Mouse (Mus musculus) myocyte (in vitro differentiated cells): ENCODE results near the gene Sfi1.
"Not testable (repeated sequence)": the region's sequence is repeated elsewhere in the genome, so short reads cannot be mapped to it uniquely, and the experiment has no call there.

Source experiments
- CEBPB ChIP-seq: IDR thresholded peaks from 2 replicates; pipeline ENCODE4 v1.6.1; 2011; ENCODE audit warnings: mild to moderate bottlenecking, moderate library complexity; ENCODE audit not compliant: poor library complexity, insufficient read depth, severe bottlenecking
- E2F4 ChIP-seq: IDR thresholded peaks from one replicate; pipeline ENCODE4 v1.6.1; 2011; ENCODE audit warnings: mild to moderate bottlenecking, control low read depth, moderate library complexity; ENCODE audit not compliant: insufficient read depth
- MAX ChIP-seq: IDR thresholded peaks from one replicate; pipeline ENCODE4 v1.6.1; 2011; ENCODE audit warnings: low read depth, mild to moderate bottlenecking, control low read depth
- MYOD1 ChIP-seq, 3 experiments: IDR thresholded peaks; one replicate each; pipeline ENCODE4 v1.6.1; 2011; ENCODE audit warnings: control low read depth in 2 of 3, low read depth in 2 of 3, mild to moderate bottlenecking in 2 of 3, moderate library complexity in 1 of 3; ENCODE audit not compliant: insufficient read length in 2 of 3, control insufficient read depth in 1 of 3
- MYOG ChIP-seq, 3 experiments: IDR thresholded peaks; one replicate each; pipeline ENCODE4 v1.6.1; 2011; ENCODE audit warnings: control low read depth in 2 of 3, low read depth in 2 of 3, mild to moderate bottlenecking in 2 of 3; ENCODE audit not compliant: insufficient read length in 2 of 3, control insufficient read depth in 1 of 3, insufficient read depth in 1 of 3
- POLR2A ChIP-seq: IDR thresholded peaks from one replicate; pipeline ENCODE4 v1.6.1; 2011; ENCODE audit warnings: low read depth, mild to moderate bottlenecking, control low read depth, moderate library complexity; ENCODE audit not compliant: insufficient read length
- POLR2AphosphoS2 ChIP-seq: IDR thresholded peaks from one replicate; pipeline ENCODE4 v1.6.1; 2011; ENCODE audit warnings: low read depth, control low read depth; ENCODE audit not compliant: insufficient read length
- REST ChIP-seq: IDR thresholded peaks from one replicate; pipeline ENCODE4 v1.6.1; 2011; ENCODE audit warnings: mild to moderate bottlenecking, control low read depth, moderate library complexity; ENCODE audit not compliant: insufficient read depth, insufficient read length
- SRF ChIP-seq: IDR thresholded peaks from one replicate; pipeline ENCODE4 v1.6.1; 2011; ENCODE audit warnings: low read depth; ENCODE audit not compliant: control insufficient read depth, insufficient read length
- TCF12 ChIP-seq: IDR thresholded peaks from one replicate; pipeline ENCODE4 v1.6.1; 2011; ENCODE audit warnings: mild to moderate bottlenecking, control low read depth; ENCODE audit not compliant: poor library complexity, insufficient read depth, severe bottlenecking
- TCF3 ChIP-seq: IDR thresholded peaks from one replicate; pipeline ENCODE4 v1.6.1; 2011; ENCODE audit warnings: low read depth, control low read depth; ENCODE audit not compliant: insufficient read length
- USF1 ChIP-seq: IDR thresholded peaks from one replicate; pipeline ENCODE4 v1.6.1; 2011; ENCODE audit warnings: low read depth, mild to moderate bottlenecking, control low read depth, moderate library complexity

- not testable (repeated sequence) for TF ChIP-seq POLR2A; E2F4; USF1; CEBPB; MYOG (IDR thresholded peaks at IDR 0.05; ENCODE audit: control insufficient read depth in 1 of 3, insufficient read depth in 1 of 3, insufficient read length in 2 of 3, low read depth in 2 of 3); MAX; REST; MYOD1 (IDR thresholded peaks at IDR 0.05; ENCODE audit: control insufficient read depth in 1 of 3, insufficient read length in 2 of 3, low read depth in 2 of 3); TCF12; TCF3; SRF; POLR2AphosphoS2
Measured at GRCm38 (mm10) chr11:3145359-3146165, 47.7 kb downstream of the Sfi1 start.
